Mouse (Mus musculus): ENCODE measurements around the gene Shisal2a.

Gene Shisal2a

DNA sequence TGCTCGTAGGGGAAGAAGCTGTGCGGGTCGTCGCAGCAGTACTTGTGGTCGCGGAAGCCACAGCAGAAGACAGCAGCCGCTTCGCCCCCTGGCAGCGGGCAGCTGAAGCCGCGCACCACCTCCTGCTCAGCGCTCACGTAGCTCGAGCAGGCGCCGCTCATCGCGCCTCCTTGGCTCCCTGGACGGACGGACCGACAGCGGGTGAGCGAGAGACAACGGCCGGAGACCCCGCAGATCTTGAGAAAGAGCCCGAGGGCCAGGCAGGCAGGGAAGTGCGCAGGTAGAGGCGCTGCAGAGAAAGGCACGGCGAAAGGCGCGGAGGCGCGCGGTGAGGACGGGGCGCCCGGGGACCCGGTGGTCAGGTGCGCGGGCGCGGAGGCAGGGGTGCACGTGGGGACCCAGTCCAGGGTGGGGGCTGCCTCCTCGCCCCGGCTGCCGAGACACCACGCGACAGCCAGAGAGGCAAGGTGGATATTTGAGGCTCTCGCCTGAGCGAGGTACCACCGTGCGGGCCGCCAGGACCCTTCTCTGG is at the start of gene Shisal2a:
Gene Shisal2a, minus strand, starts transcription at position 167 of the 532 bp plus-strand sequence.
- no peak for DNase-seq (ENCODE audit: low read depth)

GRCm38 (mm10) chr4:108431561-108431936 is 48.4 kb upstream of the Shisal2a start:
- no peak for DNase-seq (ENCODE audit: low read depth)

GRCm38 (mm10) chr4:108430656-108431560 is 47.8 kb upstream of the Shisal2a start:
- DNase-seq (ENCODE audit: low read depth): no peak

DNA sequence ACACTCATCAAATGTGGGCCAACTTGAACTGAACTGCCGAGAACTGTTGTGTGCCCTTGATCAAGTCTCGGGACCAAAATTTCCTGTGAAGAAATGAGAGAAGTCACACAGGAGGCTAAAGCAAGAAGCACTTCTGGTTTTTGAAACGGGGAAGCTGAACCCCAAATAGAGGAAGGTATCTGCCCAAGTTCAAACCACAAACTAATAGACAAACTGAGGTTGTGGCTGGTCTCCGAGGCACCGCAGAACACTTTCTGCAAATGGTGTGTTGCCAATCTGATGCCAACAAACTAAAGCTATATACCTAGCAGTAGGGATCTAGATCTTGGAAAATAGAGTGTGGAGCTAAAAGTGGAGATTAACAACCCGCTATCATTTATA is 45.2 kb upstream of the Shisal2a start:
- no peak for DNase-seq (ENCODE audit: low read depth)

GRCm38 (mm10) chr4:108427719-108428340 is 44.7 kb upstream of the Shisal2a start:
- no peak for DNase-seq (ENCODE audit: low read depth)

DNA sequence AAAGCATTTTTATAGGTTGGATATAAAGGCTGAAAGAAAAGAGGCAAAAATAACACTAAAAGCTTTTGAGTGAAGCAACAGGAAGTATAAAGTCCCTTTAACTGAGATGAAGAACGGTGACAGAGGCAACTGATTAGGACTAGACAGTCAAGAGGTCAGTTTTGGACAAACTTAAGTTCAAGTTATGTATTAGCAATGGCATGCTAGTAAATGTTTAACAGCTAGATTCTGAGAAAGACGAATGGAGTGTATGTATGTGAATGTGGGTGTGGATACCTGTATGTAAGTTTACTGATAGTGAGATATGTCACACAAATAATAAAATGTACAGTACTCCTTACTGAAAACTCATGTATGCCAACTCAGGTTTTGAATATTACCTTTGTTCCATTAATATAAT is 41.4 kb upstream of the Shisal2a start:
- no peak for DNase-seq (ENCODE audit: low read depth)

- no peak for DNase-seq (ENCODE audit: low read depth)
Observed at GRCm38 (mm10) chr4:108407621-108408020, 24.5 kb upstream of the Shisal2a start.

GRCm38 (mm10) chr4:108406861-108407401 is 23.8 kb upstream of the Shisal2a start, which contains the start of gene Gpx7:
Gene Gpx7, minus strand, starts transcription at chr4:108406961.
- DNase-seq (ENCODE audit: low read depth): no peak

- DNase-seq (ENCODE audit: low read depth): peak; percentile 44
Observed at GRCm38 (mm10) chr4:108406138-108406860, 23.1 kb upstream of the Shisal2a start.

- peak; percentile 7 for DNase-seq (ENCODE audit: low read depth)
Observed at GRCm38 (mm10) chr4:108405766-108406137, 22.6 kb upstream of the Shisal2a start.

DNA sequence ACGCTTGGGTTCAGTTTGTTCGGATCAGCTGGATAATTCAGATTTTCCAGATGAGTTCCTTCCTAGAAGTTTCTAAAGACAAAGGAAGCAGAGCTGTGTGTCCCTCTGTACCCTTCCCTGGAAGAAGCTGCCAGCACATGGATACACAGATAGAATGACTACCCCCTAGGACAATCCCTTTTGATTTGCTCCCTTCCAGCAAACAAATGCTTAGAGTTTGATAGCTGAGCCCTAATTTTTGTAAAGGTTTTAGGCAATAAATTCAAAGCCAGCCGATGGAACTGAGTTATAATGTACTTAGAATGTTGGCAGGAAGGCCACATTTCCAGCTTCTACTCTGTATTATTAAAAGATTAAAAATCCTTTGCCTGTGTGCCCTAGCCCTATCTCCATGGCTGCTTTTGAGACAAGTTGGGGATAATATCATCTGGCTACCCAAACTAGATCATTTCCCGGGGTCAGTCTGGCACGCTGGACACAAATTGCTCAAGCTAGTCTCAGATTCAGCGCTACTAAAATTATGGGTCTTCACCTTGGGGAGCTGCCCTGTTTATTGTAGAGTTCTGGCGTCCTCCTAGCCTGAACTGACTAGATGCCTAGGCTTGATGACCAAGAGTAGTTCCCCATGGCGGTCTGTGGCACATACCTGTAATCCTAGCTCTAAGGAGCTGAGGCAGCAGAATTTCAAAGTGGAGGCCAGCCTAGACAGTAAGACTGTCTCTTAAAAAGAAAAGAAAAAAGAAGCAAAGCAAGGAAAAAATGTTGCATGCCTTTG is 20.9 kb upstream of the Shisal2a start:
- no peak for DNase-seq (ENCODE audit: low read depth)

- DNase-seq (ENCODE audit: low read depth): no peak
Observed at GRCm38 (mm10) chr4:108400395-108400794, 17.2 kb upstream of the Shisal2a start.

- DNase-seq (ENCODE audit: low read depth): no peak
Observed at GRCm38 (mm10) chr4:108394236-108394635, 11.1 kb upstream of the Shisal2a start.

GRCm38 (mm10) chr4:108392558-108392957 is 9.4 kb upstream of the Shisal2a start:
- no peak for DNase-seq (ENCODE audit: low read depth)

DNA sequence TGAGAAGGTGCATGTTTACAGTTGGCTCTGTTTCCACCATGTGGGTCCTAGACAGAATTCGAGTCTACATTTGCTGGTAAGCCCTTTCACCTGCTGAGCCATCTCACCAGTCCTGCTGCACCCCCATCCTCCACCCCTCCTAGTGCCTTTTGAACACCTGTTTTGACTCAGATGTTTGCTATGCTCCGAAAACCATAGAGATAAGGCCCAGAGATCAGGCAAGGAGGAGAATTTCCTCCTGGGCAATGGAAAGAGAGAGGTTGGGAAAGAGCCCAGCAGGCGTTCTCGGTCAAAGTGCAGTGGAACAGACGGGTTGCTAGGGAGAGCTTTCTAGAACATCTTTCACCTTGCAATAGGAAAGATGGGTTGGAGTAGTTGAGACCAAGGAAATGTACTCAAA is 8.0 kb upstream of the Shisal2a start:
- no peak for DNase-seq (ENCODE audit: low read depth)

DNA sequence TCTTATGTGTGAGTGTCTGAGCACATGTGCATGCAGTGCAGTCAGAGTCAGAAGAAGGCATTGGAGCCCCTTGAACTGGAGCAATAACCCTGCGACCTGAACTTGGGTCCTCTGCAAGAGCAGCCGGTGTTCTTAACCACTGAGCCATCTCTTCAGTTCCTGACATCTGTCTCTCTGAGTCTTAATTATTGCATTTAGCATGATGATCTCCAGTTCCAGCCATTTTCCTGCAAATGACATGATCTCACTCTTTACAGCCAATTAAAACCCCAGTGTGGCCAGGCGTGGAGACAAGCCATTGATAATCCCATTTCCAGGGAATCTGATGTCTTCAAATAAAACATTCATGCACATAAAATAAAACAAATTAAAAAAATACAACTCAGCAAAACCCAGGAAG is 5.6 kb upstream of the Shisal2a start:
- DNase-seq (ENCODE audit: low read depth): no peak

- DNase-seq (ENCODE audit: low read depth): no peak
Observed at GRCm38 (mm10) chr4:108387681-108388253, 4.6 kb upstream of the Shisal2a start.

DNA sequence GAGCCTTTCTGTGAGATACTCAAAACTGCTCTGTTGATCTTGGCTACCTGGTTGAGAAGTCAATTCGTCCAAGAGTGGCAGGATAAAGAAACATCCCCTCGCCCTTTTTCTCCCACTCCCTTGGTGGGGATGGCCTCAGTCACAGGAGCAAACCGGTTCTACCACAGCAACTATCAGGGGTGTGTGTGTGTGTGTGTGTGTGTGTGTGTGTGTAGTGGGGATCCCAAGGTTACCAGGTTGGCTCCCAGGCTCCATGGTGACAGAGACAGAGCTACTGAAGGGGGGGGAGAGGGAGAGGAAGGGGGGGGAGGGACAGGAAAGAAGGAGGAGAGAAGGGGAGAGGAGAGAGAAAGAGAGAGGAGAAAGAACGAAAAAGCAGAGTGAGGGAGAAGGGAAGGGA is 4.0 kb upstream of the Shisal2a start:
- no peak for DNase-seq (ENCODE audit: low read depth)

DNA sequence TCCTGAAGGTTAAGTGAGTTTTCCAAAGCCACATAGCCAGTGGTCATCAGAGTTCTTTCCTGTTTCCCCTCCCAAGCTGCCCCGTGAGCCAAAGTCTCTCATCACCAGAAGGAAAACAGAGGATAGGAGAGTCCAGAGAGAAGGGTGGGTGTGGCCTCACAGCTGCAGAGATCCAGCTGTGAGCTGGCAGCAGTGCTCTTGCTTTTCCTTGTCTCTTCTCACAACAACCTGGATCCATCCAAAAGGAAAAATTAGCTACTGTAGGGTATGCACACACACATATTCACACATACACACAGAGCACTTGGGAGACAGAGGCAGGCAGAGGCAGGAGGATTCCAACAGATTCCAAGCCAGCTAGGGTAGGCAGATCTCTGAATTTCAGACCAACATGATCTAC is 2.9 kb upstream of the Shisal2a start:
- DNase-seq (ENCODE audit: low read depth): no peak

DNA sequence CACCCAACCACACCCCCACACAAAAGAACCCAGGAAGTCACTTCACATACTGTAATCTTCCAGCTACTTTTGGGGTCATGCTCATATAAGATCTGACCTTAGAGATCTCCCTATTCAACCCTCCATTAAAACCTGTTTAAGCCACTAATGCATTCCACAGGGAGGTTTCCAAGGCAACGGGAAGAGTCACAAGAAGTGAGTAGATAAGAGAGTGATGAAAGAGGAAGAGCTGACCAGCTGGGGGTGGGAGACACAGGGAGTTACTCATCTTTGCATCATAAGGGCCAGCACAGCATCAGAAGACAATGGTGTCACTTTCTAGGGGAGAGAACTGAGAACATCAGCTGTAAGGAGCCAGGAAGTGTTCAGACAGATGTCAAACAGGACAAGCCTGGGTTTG is 3.0 kb downstream of the Shisal2a start:
- no peak for DNase-seq (ENCODE audit: low read depth)

DNA sequence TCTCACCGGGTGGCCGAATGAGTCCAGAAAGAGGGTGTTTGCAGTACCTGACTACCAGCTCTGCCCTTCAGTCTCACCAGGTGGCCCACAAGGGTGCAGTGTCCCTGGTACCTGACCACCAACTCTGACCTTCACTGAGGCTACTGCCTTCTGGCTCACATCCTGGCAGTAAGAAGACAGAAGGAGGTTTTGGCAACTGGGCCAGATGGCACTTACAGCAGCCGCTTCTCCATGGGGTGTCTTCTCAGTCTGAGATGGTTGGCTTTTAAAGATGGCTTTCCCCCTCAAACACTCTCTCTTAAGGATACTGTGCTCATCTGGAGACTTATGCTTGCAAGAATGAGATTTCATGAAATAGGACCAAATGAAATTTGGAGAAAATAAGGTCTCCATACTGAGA is 3.7 kb downstream of the Shisal2a start:
- no peak for DNase-seq (ENCODE audit: low read depth)
